ENCODE assay signal across 9 mouse cellular contexts in genomic region chr6:143169385-143169784, GRCm38 (mm10). TPM values are rescaled to one million over a fixed set of nuclear protein-coding genes. Genes with fewer than 3 reads are reported as not detected.
A peak's percentile ranks its signal among the peaks of the same experiment; 100 is the strongest.
DNase-seq lines count a peak whose midpoint lies in the region; ATAC-seq and TF ChIP-seq lines count a peak whose summit lies in the region.
"Had no signal": no experiment of that assay in that cellular context is flagged by ENCODE, and none has a peak within 500 bp of the region (broad histone marks: within the 10 kb centered on the region; RNA-seq: fewer than 3 reads in every experiment).

No protein-coding gene starts in this region.

- no peak for DNase-seq in liver, adult 2 months (ENCODE audit: extremely low read depth, low read depth, low spot score)
- no peak for DNase-seq in liver
- DNase-seq in forebrain, embryonic 14.5 days (ENCODE audit: low spot score) = no peak
- DNase-seq in liver, embryonic 11.5 days (ENCODE audit: low spot score) = no peak
- DNase-seq in frontal cortex, postnatal 10 days (ENCODE audit: low spot score in 2 of 2) = no peak
- DNase-seq in cerebellum, adult 11-12 months = no peak
- DNase-seq: cerebellum, adult 9-10 months; lung, adult 18-20 months had no signal

- no peak for TF ChIP-seq POLR2A in liver, adult 2 months (IDR thresholded peaks at IDR 0.05; ENCODE audit: extremely low read depth, insufficient read depth, low read length)

- no peak overlapping the region for H3K4me3 ChIP-seq in liver, adult 2 months (ENCODE audit: insufficient read depth, low read depth, low read length)
- no peak overlapping the region for H3K4me3 ChIP-seq in forebrain, embryonic 14.5 days (ENCODE audit: low read depth, low read length)
- H3K4me3 ChIP-seq in liver, embryonic 11.5 days (ENCODE audit: low read depth, low read length) = no peak overlapping the region
- no peak overlapping the region for H3K4me3 ChIP-seq in stomach, embryonic 14.5 days (ENCODE audit: low read depth, low read length)

- peaks cover 9% of the 10 kb centered on the region for H3K4me1 ChIP-seq in liver, adult 2 months (ENCODE audit: control insufficient read depth, insufficient read depth, low read length)
- peaks cover 18% of the 10 kb centered on the region for H3K4me1 ChIP-seq in forebrain, embryonic 14.5 days (ENCODE audit: control insufficient read depth, insufficient read depth, low read length)
- H3K4me1 ChIP-seq in liver, embryonic 11.5 days (replicated peaks; ENCODE audit: control insufficient read depth, insufficient read depth, low read length) = peaks cover 18% of the 10 kb centered on the region
- peaks cover 10% of the 10 kb centered on the region; the same call in 1 of the 2 replicates for H3K4me1 ChIP-seq in stomach, embryonic 14.5 days (ENCODE audit: control insufficient read depth, insufficient read depth, low read length)

- no peaks in the 10 kb centered on the region for H3K9me3 ChIP-seq in forebrain, embryonic 14.5 days (replicated peaks; ENCODE audit: control insufficient read depth, low read length)
- H3K9me3 ChIP-seq in liver, embryonic 11.5 days (ENCODE audit: control insufficient read depth, low read length) = no peaks in the 10 kb centered on the region
- H3K9me3 ChIP-seq in stomach, embryonic 14.5 days (ENCODE audit: control insufficient read depth, low read depth, low read length) = no peaks in the 10 kb centered on the region

- peaks cover 18% of the 10 kb centered on the region; the same call in 1 of the 2 replicates for H3K79me2 ChIP-seq in liver, adult 2 months (ENCODE audit: control insufficient read depth, insufficient read depth, low read length)

- no peak for ATAC-seq in forebrain, embryonic 14.5 days
- ATAC-seq in liver, embryonic 11.5 days (replicated peaks; ENCODE audit: low FRiP score) = no peak
- no peak for ATAC-seq in stomach, embryonic 14.5 days (ENCODE audit: insufficient number of reproducible peaks, insufficient read depth, low FRiP score, low read depth)

- peaks cover 5% of the 10 kb centered on the region; the same call in 1 of the 2 replicates for H3K36me3 ChIP-seq in liver, adult 2 months (ENCODE audit: control insufficient read depth, insufficient read depth, low read length)
- H3K36me3 ChIP-seq in forebrain, embryonic 14.5 days (ENCODE audit: control insufficient read depth, insufficient read depth, low read length) = peaks cover 10% of the 10 kb centered on the region
- H3K36me3 ChIP-seq in liver, embryonic 11.5 days (ENCODE audit: control insufficient read depth, insufficient read depth, low read length) = peaks cover 7% of the 10 kb centered on the region
- H3K36me3 ChIP-seq in stomach, embryonic 14.5 days (ENCODE audit: control insufficient read depth, insufficient read depth, low read length) = peaks cover 6% of the 10 kb centered on the region; the same call in 1 of the 2 replicates

- H3K9ac ChIP-seq in liver, adult 2 months (ENCODE audit: low read depth, low read length) = no peak overlapping the region; the same call in 1 of the 2 replicates
- no peak overlapping the region; the same call in 1 of the 2 replicates for H3K9ac ChIP-seq in forebrain, embryonic 14.5 days (ENCODE audit: low read length)
- no peak overlapping the region for H3K9ac ChIP-seq in liver, embryonic 11.5 days (ENCODE audit: low read depth, low read length)
- no peak overlapping the region for H3K9ac ChIP-seq in stomach, embryonic 14.5 days (replicated peaks; ENCODE audit: low read depth, low read length)

- whole genome bisulfite sequencing in liver, adult 2 months = 61% methylated on average over 4 of the region's 4 CpGs
- WGBS in forebrain, embryonic 14.5 days = 80% methylated on average over 4 of the region's 4 CpGs
- 79% methylated on average over 4 of the region's 4 CpGs for WGBS in liver, embryonic 11.5 days
- 78% methylated on average over 4 of the region's 4 CpGs for WGBS in stomach, embryonic 14.5 days

- H3K27ac ChIP-seq in liver, adult 2 months (replicated peaks; ENCODE audit: insufficient read depth, low read depth, low read length) = peak overlapping the region; percentile 44
- H3K27ac ChIP-seq in forebrain, embryonic 14.5 days (ENCODE audit: low read depth, low read length) = no peak overlapping the region
- H3K27ac ChIP-seq in liver, embryonic 11.5 days (ENCODE audit: low read depth, low read length) = no peak overlapping the region
- no peak overlapping the region for H3K27ac ChIP-seq in stomach, embryonic 14.5 days (ENCODE audit: low read length)

- peak overlapping the region; percentile 88; the same call in 1 of the 2 replicates for H3K4me2 ChIP-seq in forebrain, embryonic 14.5 days (ENCODE audit: low read length)
- H3K4me2 ChIP-seq in liver, embryonic 11.5 days = peak overlapping the region; percentile 88
- 0 out of 2 replicates have a peak overlapping the region, but pooled peaks have one; percentile 62 for H3K4me2 ChIP-seq in stomach, embryonic 14.5 days (replicated peaks; ENCODE audit: low read depth, low read length)

- no peak for TF ChIP-seq CTCF in liver, adult 2 months (IDR thresholded peaks at IDR 0.05; ENCODE audit: low read depth, low read length)

- H3K27me3 ChIP-seq in liver, adult 2 months (ENCODE audit: control insufficient read depth, insufficient read depth, low read length) = no peaks in the 10 kb centered on the region
- H3K27me3 ChIP-seq in forebrain, embryonic 14.5 days (replicated peaks; ENCODE audit: control insufficient read depth, insufficient read depth, low read length) = no peaks in the 10 kb centered on the region
- no peaks in the 10 kb centered on the region for H3K27me3 ChIP-seq in liver, embryonic 11.5 days (replicated peaks; ENCODE audit: control insufficient read depth, insufficient read depth, low read length)
- no peaks in the 10 kb centered on the region for H3K27me3 ChIP-seq in stomach, embryonic 14.5 days (ENCODE audit: control insufficient read depth, insufficient read depth, low read length)

RNA-seq across cellular contexts. Expression of gene Etnk1, which starts 2.4 kb away (rescaled TPM):
- 26.4 and 36.6 TPM in 2 replicates for total RNA-seq in liver, adult 2 months (2014; rRNA removed)
- polyA plus RNA-seq in liver, adult 2 months (2012; rRNA removed) = 14.0 and 14.4 TPM in 2 replicates
- 23.5 and 35.9 TPM in 2 replicates for polyA plus RNA-seq in forebrain, embryonic 14.5 days (2014; fragmentation: Nextera tagmentation; extraction: Ambion mirVana)
- polyA plus RNA-seq in liver, embryonic 11.5 days (2014; fragmentation: Nextera tagmentation; extraction: Ambion mirVana) = 20.0 and 23.6 TPM in 2 replicates
- polyA plus RNA-seq in stomach, embryonic 14.5 days (2014; fragmentation: Nextera tagmentation; extraction: Ambion mirVana) = 24.2 and 25.2 TPM in 2 replicates
